Mouse (Mus musculus): ENCODE results near the gene Fosl1. TPM values are rescaled to one million over a fixed set of nuclear protein-coding genes. Genes with fewer than 3 reads are reported as not detected.

Gene Fosl1
- polyA plus RNA-seq, 1 experiment from 2014 or later, result not detected

GRCm38 (mm10) chr19:5457746-5458442 lies 10.5 kb downstream of the Fosl1 start, which contains the start of gene Ccdc85b:
Ccdc85b (minus strand) TSS chr19:5457894.
- 15% methylated on average over 14 of the region's 14 CpGs for WGBS
- Histone ChIP-seq H3K9ac (ENCODE audit: low read depth, low read length) (peak within 1 kb of the TSS; percentile 76), H3K4me3 (ENCODE audit: low read depth, low read length) (peak within 1 kb of the TSS; percentile 82), H3K9me3 (ENCODE audit: control insufficient read depth, low read length) (no peaks in the 10 kb centered on the region), H3K27ac (replicated peaks; ENCODE audit: low read depth, low read length) (peak within 1 kb of the TSS; percentile 87), H3K4me2 (ENCODE audit: low read depth, low read length) (peak within 1 kb of the TSS; percentile 100), H3K4me1 (ENCODE audit: control insufficient read depth, insufficient read depth, low read length) (peaks cover 25% of the 10 kb centered on the region), H3K27me3 (replicated peaks; ENCODE audit: control insufficient read depth, insufficient read depth, low read length) (no peaks in the 10 kb centered on the region), H3K36me3 (ENCODE audit: control insufficient read depth, insufficient read depth, low read length) (peaks cover 14% of the 10 kb centered on the region)
- ATAC-seq (ENCODE audit: low read depth) (no peak), DNase-seq (ENCODE audit: low spot score) (no peak)

GRCm38 (mm10) chr19:5459019-5459418 lies 11.7 kb downstream of the Fosl1 start:
- ATAC-seq (ENCODE audit: low read depth) (no peak), DNase-seq (ENCODE audit: low spot score) (no peak)
- Histone ChIP-seq H3K9me3 (ENCODE audit: control insufficient read depth, low read length) (no peaks in the 10 kb centered on the region), H3K4me3 (ENCODE audit: low read depth, low read length) (no peak overlapping the region), H3K27me3 (replicated peaks; ENCODE audit: control insufficient read depth, insufficient read depth, low read length) (no peaks in the 10 kb centered on the region), H3K9ac (ENCODE audit: low read depth, low read length) (no peak overlapping the region), H3K36me3 (ENCODE audit: control insufficient read depth, insufficient read depth, low read length) (peaks cover 22% of the 10 kb centered on the region), H3K4me2 (ENCODE audit: low read depth, low read length) (no peak overlapping the region), H3K27ac (replicated peaks; ENCODE audit: low read depth, low read length) (no peak overlapping the region), H3K4me1 (ENCODE audit: control insufficient read depth, insufficient read depth, low read length) (peaks cover 25% of the 10 kb centered on the region)
- 70% methylated on average over 7 of the region's 7 CpGs for WGBS

GRCm38 (mm10) chr19:5459896-5460295 lies 12.5 kb downstream of the Fosl1 start:
- Histone ChIP-seq H3K36me3 (ENCODE audit: control insufficient read depth, insufficient read depth, low read length) (peaks cover 21% of the 10 kb centered on the region), H3K4me3 (ENCODE audit: low read depth, low read length) (peak overlapping the region; percentile 68), H3K9ac (ENCODE audit: low read depth, low read length) (peak overlapping the region; percentile 71), H3K4me1 (ENCODE audit: control insufficient read depth, insufficient read depth, low read length) (peaks cover 27% of the 10 kb centered on the region), H3K4me2 (ENCODE audit: low read depth, low read length) (peak overlapping the region; percentile 96), H3K27me3 (replicated peaks; ENCODE audit: control insufficient read depth, insufficient read depth, low read length) (no peaks in the 10 kb centered on the region), H3K27ac (replicated peaks; ENCODE audit: low read depth, low read length) (no peak overlapping the region), H3K9me3 (ENCODE audit: control insufficient read depth, low read length) (no peaks in the 10 kb centered on the region)
- no peak for DNase-seq (ENCODE audit: low spot score)
- 33% methylated on average over 3 of the region's 3 CpGs for WGBS
- ATAC-seq (ENCODE audit: low read depth), result no peak

GRCm38 (mm10) chr19:5460465-5460911 lies 13.1 kb downstream of the Fosl1 start, which contains the start of gene Fibp:
Fibp (plus strand) TSS chr19:5460615.
- H3K4me3 ChIP-seq (ENCODE audit: low read depth, low read length), result peak within 1 kb of the TSS; percentile 68
- peak within 1 kb of the TSS; percentile 71 for H3K9ac ChIP-seq (ENCODE audit: low read depth, low read length)
- peak within 1 kb of the TSS; percentile 96 for H3K4me2 ChIP-seq (ENCODE audit: low read depth, low read length)
- H3K27ac ChIP-seq (replicated peaks; ENCODE audit: low read depth, low read length), result no peak within 1 kb of the TSS; the same call in 1 of the 2 replicates
- peaks cover 25% of the 10 kb centered on the region for H3K4me1 ChIP-seq (ENCODE audit: control insufficient read depth, insufficient read depth, low read length)
- ATAC-seq (ENCODE audit: low read depth) (peak; percentile 74), DNase-seq (ENCODE audit: low spot score) (peak; percentile 94)
- no peaks in the 10 kb centered on the region for H3K9me3 ChIP-seq (ENCODE audit: control insufficient read depth, low read length)
- H3K27me3 ChIP-seq (replicated peaks; ENCODE audit: control insufficient read depth, insufficient read depth, low read length), result no peaks in the 10 kb centered on the region
- WGBS, result under 1% methylated on average over 30 of the region's 32 CpGs
- peaks cover 27% of the 10 kb centered on the region for H3K36me3 ChIP-seq (ENCODE audit: control insufficient read depth, insufficient read depth, low read length)

- ATAC-seq (ENCODE audit: low read depth), result no peak
- Histone ChIP-seq H3K4me2 (ENCODE audit: low read depth, low read length) (peak overlapping the region; percentile 96), H3K27me3 (replicated peaks; ENCODE audit: control insufficient read depth, insufficient read depth, low read length) (no peaks in the 10 kb centered on the region), H3K4me1 (ENCODE audit: control insufficient read depth, insufficient read depth, low read length) (peaks cover 16% of the 10 kb centered on the region), H3K9ac (ENCODE audit: low read depth, low read length) (peak overlapping the region; percentile 71), H3K27ac (replicated peaks; ENCODE audit: low read depth, low read length) (no peak overlapping the region), H3K36me3 (ENCODE audit: control insufficient read depth, insufficient read depth, low read length) (peaks cover 36% of the 10 kb centered on the region), H3K9me3 (ENCODE audit: control insufficient read depth, low read length) (no peaks in the 10 kb centered on the region), H3K4me3 (ENCODE audit: low read depth, low read length) (peak overlapping the region; percentile 68)
- 82% methylated on average over 6 of the region's 6 CpGs for WGBS
- DNase-seq (ENCODE audit: low spot score), result no peak
Observed at GRCm38 (mm10) chr19:5461411-5461810, 14.1 kb downstream of the Fosl1 start.

GRCm38 (mm10) chr19:5463212-5463611 lies 15.9 kb downstream of the Fosl1 start:
- Histone ChIP-seq H3K27me3 (replicated peaks; ENCODE audit: control insufficient read depth, insufficient read depth, low read length) (no peaks in the 10 kb centered on the region), H3K9ac (ENCODE audit: low read depth, low read length) (no peak overlapping the region), H3K9me3 (ENCODE audit: control insufficient read depth, low read length) (no peaks in the 10 kb centered on the region), H3K4me2 (ENCODE audit: low read depth, low read length) (no peak overlapping the region), H3K4me3 (ENCODE audit: low read depth, low read length) (no peak overlapping the region), H3K4me1 (ENCODE audit: control insufficient read depth, insufficient read depth, low read length) (peaks cover 13% of the 10 kb centered on the region), H3K36me3 (ENCODE audit: control insufficient read depth, insufficient read depth, low read length) (peaks cover 53% of the 10 kb centered on the region), H3K27ac (replicated peaks; ENCODE audit: low read depth, low read length) (no peak overlapping the region)
- 83% methylated on average over 9 of the region's 9 CpGs for WGBS
- no peak for DNase-seq (ENCODE audit: low spot score)
- ATAC-seq (ENCODE audit: low read depth), result no peak

- Histone ChIP-seq H3K27me3 (replicated peaks; ENCODE audit: control insufficient read depth, insufficient read depth, low read length) (no peaks in the 10 kb centered on the region), H3K9me3 (ENCODE audit: control insufficient read depth, low read length) (no peaks in the 10 kb centered on the region), H3K4me1 (ENCODE audit: control insufficient read depth, insufficient read depth, low read length) (peaks cover 13% of the 10 kb centered on the region), H3K36me3 (ENCODE audit: control insufficient read depth, insufficient read depth, low read length) (peaks cover 53% of the 10 kb centered on the region), H3K4me2 (ENCODE audit: low read depth, low read length) (peak overlapping the region; percentile 46), H3K27ac (replicated peaks; ENCODE audit: low read depth, low read length) (0 out of 2 replicates have a peak overlapping the region, but pooled peaks have one; percentile 42), H3K4me3 (ENCODE audit: low read depth, low read length) (peak overlapping the region; percentile 23), H3K9ac (ENCODE audit: low read depth, low read length) (peak overlapping the region; percentile 59)
- 35% methylated on average over 15 of the region's 15 CpGs for WGBS
- ATAC-seq (ENCODE audit: low read depth) (peak; percentile 73; the same call in 1 of the 2 replicates), DNase-seq (ENCODE audit: low spot score) (peak; percentile 86)
Observed at GRCm38 (mm10) chr19:5463791-5464562, 16.6 kb downstream of the Fosl1 start.

GRCm38 (mm10) chr19:5465037-5465436 lies 17.7 kb downstream of the Fosl1 start:
- Histone ChIP-seq H3K4me2 (ENCODE audit: low read depth, low read length) (no peak overlapping the region), H3K4me1 (ENCODE audit: control insufficient read depth, insufficient read depth, low read length) (peaks cover 10% of the 10 kb centered on the region), H3K36me3 (ENCODE audit: control insufficient read depth, insufficient read depth, low read length) (peaks cover 53% of the 10 kb centered on the region), H3K27me3 (replicated peaks; ENCODE audit: control insufficient read depth, insufficient read depth, low read length) (no peaks in the 10 kb centered on the region), H3K9ac (ENCODE audit: low read depth, low read length) (no peak overlapping the region), H3K27ac (replicated peaks; ENCODE audit: low read depth, low read length) (no peak overlapping the region), H3K9me3 (ENCODE audit: control insufficient read depth, low read length) (no peaks in the 10 kb centered on the region), H3K4me3 (ENCODE audit: low read depth, low read length) (no peak overlapping the region)
- ATAC-seq (ENCODE audit: low read depth), result no peak
- WGBS, result 94% methylated on average over 8 of the region's 8 CpGs
- DNase-seq (ENCODE audit: low spot score), result no peak
